Mouse (Mus musculus) heart, adult 2 months (tissue): ENCODE data around the gene Tesk1.

ENCODE experiments used
- CTCF ChIP-seq: fragments of 200-600 bp; IDR thresholded peaks from 2 replicates; pipeline ENCODE4 v1.8.1; 2022; ENCODE audit warnings: antibody characterized with exemption, mild to moderate bottlenecking, moderate library complexity
- POLR2A ChIP-seq: fragments of 200-500 bp; IDR thresholded peaks from 2 replicates; pipeline ENCODE4 v1.6.1; 2011; ENCODE audit warnings: mild to moderate bottlenecking, low read depth, low read length, control low read depth; ENCODE audit not compliant: insufficient read depth

DNA sequence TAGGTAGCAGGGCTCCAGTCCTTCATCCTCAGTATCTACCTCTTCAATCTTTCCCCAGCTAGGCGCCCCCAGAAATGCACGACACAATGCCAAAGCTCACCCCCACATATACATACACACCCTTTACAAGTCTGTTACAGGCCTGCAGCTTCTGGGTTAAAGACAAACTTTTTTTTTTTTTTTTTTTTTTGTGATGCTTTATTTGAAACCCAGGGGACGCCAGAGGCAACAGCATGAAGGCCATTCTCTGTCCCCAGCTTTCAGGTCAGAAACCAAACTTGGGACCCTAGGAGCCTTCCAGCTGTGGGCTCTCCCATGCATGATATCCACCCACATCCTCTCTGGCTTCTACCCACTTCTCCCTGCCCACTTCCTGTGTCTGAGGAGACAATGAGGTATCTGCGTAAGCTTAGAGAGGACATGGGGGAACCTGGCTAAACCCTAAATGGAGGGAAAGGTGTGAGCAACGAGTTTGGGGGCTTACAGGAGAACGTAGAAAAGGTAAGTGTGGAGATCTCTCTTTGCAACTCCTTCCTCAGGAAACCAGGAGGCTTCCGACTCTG lies 40.2 kb downstream of the Tesk1 start:
- TF ChIP-seq POLR2A, result no peak
- TF ChIP-seq CTCF, result no peak
